Mouse (Mus musculus): ENCODE measurements around the gene Bclaf3.

Bclaf3 gene

DNA sequence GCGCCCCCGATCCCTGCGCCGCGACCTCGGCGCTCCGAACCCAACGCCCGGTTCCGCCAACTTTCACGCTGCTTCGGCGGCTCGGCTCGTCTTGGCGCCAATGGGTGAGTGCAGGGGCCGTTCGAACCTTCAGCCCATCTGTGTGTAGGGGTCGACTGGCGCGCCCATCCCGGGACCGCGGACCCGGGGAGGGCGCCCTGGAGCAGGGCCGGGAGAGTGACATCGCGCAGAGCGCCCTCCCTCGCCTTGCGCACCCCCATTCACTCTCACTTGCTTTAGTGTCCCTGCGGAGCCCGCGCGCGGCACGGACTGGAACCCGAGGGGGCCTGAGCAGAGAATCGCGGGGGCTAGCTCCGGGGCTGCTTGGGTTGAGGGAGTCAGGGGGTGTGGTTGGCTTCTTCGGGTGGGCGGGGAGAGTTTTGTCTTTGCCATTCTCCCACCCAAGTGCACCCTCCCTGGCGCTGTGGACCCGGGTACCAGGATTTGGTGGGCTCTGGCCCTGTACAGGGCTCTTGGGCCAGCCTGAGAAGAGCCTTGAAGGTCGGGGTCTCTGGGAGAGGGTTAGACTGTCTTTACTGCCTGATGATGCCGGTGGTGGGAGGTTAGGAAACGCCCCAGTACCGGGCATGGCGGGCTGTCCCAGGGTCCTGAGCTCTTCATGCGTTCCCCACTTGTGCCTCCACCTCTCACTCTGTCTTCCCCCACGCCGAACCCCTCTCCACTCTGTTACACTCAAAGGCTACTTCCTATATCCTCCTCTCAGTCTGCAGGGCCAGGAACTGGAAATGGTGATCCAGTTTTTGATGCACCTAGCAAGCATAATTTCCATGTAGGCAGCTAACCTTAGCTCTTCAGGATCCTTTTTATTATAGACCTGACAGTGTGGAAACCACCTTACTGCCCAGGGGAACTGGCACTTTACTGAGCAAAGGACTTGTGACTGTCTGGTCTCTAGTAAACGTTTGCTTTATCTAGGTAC, 101.4 kb downstream of the Bclaf3 start:
- peak; percentile 3 to 6 for DNase-seq

GRCm38 (mm10) chrX:159628629-159629028, 102.1 kb downstream of the Bclaf3 start:
- DNase-seq, result no peak

- no peak for DNase-seq
Observed at GRCm38 (mm10) chrX:159629203-159629602, 102.7 kb downstream of the Bclaf3 start.

- DNase-seq, result no peak
Observed at GRCm38 (mm10) chrX:159638500-159639227, 112.2 kb downstream of the Bclaf3 start.

DNA sequence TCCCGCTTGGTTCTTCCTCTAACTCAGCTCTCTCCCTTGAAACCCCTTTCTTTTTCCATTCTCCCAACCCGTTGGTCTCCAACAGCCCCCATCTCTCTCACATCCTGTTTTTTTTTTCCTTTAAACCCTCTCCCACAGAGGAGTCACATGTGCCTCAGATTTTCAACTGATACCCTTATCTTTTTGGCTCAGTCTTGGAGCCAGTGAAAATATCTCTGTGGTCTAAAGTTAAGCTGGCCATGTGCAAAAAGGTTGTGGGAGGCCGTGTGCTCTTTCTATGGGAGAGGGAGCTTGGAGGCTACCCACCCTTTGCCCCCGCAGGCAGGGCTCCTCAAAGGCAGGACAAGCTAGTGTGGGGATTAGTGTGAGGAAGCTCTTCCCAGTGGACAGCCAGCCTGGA, 113.5 kb downstream of the Bclaf3 start:
- no peak for DNase-seq

Measured in cerebellum, postnatal 36 days (tissue).